Mouse (Mus musculus): ENCODE data around the gene Gipc1. TPM values are rescaled to one million over a fixed set of nuclear protein-coding genes. Genes with fewer than 3 reads are reported as not detected.

Gene Gipc1
- polyA plus RNA-seq, 1 experiment from 2014 or later, result 47.0 TPM

- 80% methylated on average over 9 of the region's 9 CpGs for WGBS (ENCODE audit: insufficient replicate concordance)
- no peaks in the 10 kb centered on the region for H3K9me3 ChIP-seq (replicated peaks; ENCODE audit: control insufficient read depth, low read length)
- no peak for ATAC-seq (ENCODE audit: low read depth)
- H3K4me3 ChIP-seq (ENCODE audit: low read depth, low read length), result no peak overlapping the region
- no peaks in the 10 kb centered on the region for H3K36me3 ChIP-seq (ENCODE audit: control insufficient read depth, insufficient read depth)
- H3K4me1 ChIP-seq (ENCODE audit: control insufficient read depth, low read depth, low read length), result peaks cover 48% of the 10 kb centered on the region
- H3K27me3 ChIP-seq (ENCODE audit: control insufficient read depth, insufficient read depth, low read depth, low read length), result no peaks in the 10 kb centered on the region
- H3K4me2 ChIP-seq (ENCODE audit: low read depth, low read length), result no peak overlapping the region
- H3K9ac ChIP-seq (ENCODE audit: low read depth, low read length), result no peak overlapping the region
- H3K27ac ChIP-seq (ENCODE audit: low read length), result no peak overlapping the region
These were observed 3.6 kb downstream of the Gipc1 start for GRCm38 (mm10) chr8:83656043-83656442.

- Histone ChIP-seq H3K36me3 (ENCODE audit: control insufficient read depth, insufficient read depth) (no peaks in the 10 kb centered on the region), H3K9me3 (replicated peaks; ENCODE audit: control insufficient read depth, low read length) (no peaks in the 10 kb centered on the region), H3K4me2 (ENCODE audit: low read depth, low read length) (no peak overlapping the region), H3K27me3 (ENCODE audit: control insufficient read depth, insufficient read depth, low read depth, low read length) (no peaks in the 10 kb centered on the region), H3K27ac (ENCODE audit: low read length) (peak overlapping the region; percentile 31), H3K9ac (ENCODE audit: low read depth, low read length) (no peak overlapping the region), H3K4me1 (ENCODE audit: control insufficient read depth, low read depth, low read length) (peaks cover 48% of the 10 kb centered on the region), H3K4me3 (ENCODE audit: low read depth, low read length) (no peak overlapping the region)
- 35% methylated on average over 13 of the region's 13 CpGs for WGBS (ENCODE audit: insufficient replicate concordance)
- ATAC-seq (ENCODE audit: low read depth), result no peak; the same call in 1 of the 2 replicates
These were observed 4.2 kb downstream of the Gipc1 start for GRCm38 (mm10) chr8:83656484-83657246.

- Histone ChIP-seq H3K4me1 (ENCODE audit: control insufficient read depth, low read depth, low read length) (peaks cover 33% of the 10 kb centered on the region), H3K4me3 (ENCODE audit: low read depth, low read length) (no peak overlapping the region), H3K36me3 (ENCODE audit: control insufficient read depth, insufficient read depth) (no peaks in the 10 kb centered on the region), H3K27me3 (ENCODE audit: control insufficient read depth, insufficient read depth, low read depth, low read length) (no peaks in the 10 kb centered on the region), H3K4me2 (ENCODE audit: low read depth, low read length) (no peak overlapping the region), H3K9me3 (replicated peaks; ENCODE audit: control insufficient read depth, low read length) (no peaks in the 10 kb centered on the region), H3K9ac (ENCODE audit: low read depth, low read length) (no peak overlapping the region), H3K27ac (ENCODE audit: low read length) (no peak overlapping the region)
- 30% methylated on average over 8 of the region's 8 CpGs for WGBS (ENCODE audit: insufficient replicate concordance)
- ATAC-seq (ENCODE audit: low read depth), result no peak
These were observed 8.1 kb downstream of the Gipc1 start for GRCm38 (mm10) chr8:83660545-83660944.

- no peak overlapping the region for H3K9ac ChIP-seq (ENCODE audit: low read depth, low read length)
- H3K36me3 ChIP-seq (ENCODE audit: control insufficient read depth, insufficient read depth), result no peaks in the 10 kb centered on the region
- H3K27me3 ChIP-seq (ENCODE audit: control insufficient read depth, insufficient read depth, low read depth, low read length), result no peaks in the 10 kb centered on the region
- 39% methylated on average over 22 of the region's 22 CpGs for WGBS (ENCODE audit: insufficient replicate concordance)
- no peak overlapping the region for H3K4me3 ChIP-seq (ENCODE audit: low read depth, low read length)
- H3K9me3 ChIP-seq (replicated peaks; ENCODE audit: control insufficient read depth, low read length), result no peaks in the 10 kb centered on the region
- no peak overlapping the region for H3K4me2 ChIP-seq (ENCODE audit: low read depth, low read length)
- H3K4me1 ChIP-seq (ENCODE audit: control insufficient read depth, low read depth, low read length), result peaks cover 29% of the 10 kb centered on the region
- H3K27ac ChIP-seq (ENCODE audit: low read length), result no peak overlapping the region
- no peak for ATAC-seq (ENCODE audit: low read depth)
These were observed 8.7 kb downstream of the Gipc1 start for GRCm38 (mm10) chr8:83660995-83661680.

- peaks cover 6% of the 10 kb centered on the region; the same call in 1 of the 2 replicates for H3K27me3 ChIP-seq (ENCODE audit: control insufficient read depth, insufficient read depth, low read depth, low read length)
- H3K4me3 ChIP-seq (ENCODE audit: low read depth, low read length), result no peak overlapping the region
- WGBS (ENCODE audit: insufficient replicate concordance), result 1% methylated on average over 4 of the region's 4 CpGs
- no peak overlapping the region for H3K27ac ChIP-seq (ENCODE audit: low read length)
- no peaks in the 10 kb centered on the region for H3K9me3 ChIP-seq (replicated peaks; ENCODE audit: control insufficient read depth, low read length)
- peak; percentile 43 for ATAC-seq (ENCODE audit: low read depth)
- no peak overlapping the region for H3K4me2 ChIP-seq (ENCODE audit: low read depth, low read length)
- no peaks in the 10 kb centered on the region for H3K36me3 ChIP-seq (ENCODE audit: control insufficient read depth, insufficient read depth)
- peaks cover 18% of the 10 kb centered on the region for H3K4me1 ChIP-seq (ENCODE audit: control insufficient read depth, low read depth, low read length)
- no peak overlapping the region for H3K9ac ChIP-seq (ENCODE audit: low read depth, low read length)
These were observed 9.9 kb downstream of the Gipc1 start for GRCm38 (mm10) chr8:83662421-83662826.

GRCm38 (mm10) chr8:83664096-83664495, 11.6 kb downstream of the Gipc1 start:
- Histone ChIP-seq H3K9me3 (replicated peaks; ENCODE audit: control insufficient read depth, low read length) (no peaks in the 10 kb centered on the region), H3K27ac (ENCODE audit: low read length) (no peak overlapping the region), H3K27me3 (ENCODE audit: control insufficient read depth, insufficient read depth, low read depth, low read length) (peaks cover 14% of the 10 kb centered on the region), H3K9ac (ENCODE audit: low read depth, low read length) (no peak overlapping the region), H3K36me3 (ENCODE audit: control insufficient read depth, insufficient read depth) (no peaks in the 10 kb centered on the region), H3K4me2 (ENCODE audit: low read depth, low read length) (no peak overlapping the region), H3K4me1 (ENCODE audit: control insufficient read depth, low read depth, low read length) (peaks cover 27% of the 10 kb centered on the region), H3K4me3 (ENCODE audit: low read depth, low read length) (no peak overlapping the region)
- ATAC-seq (ENCODE audit: low read depth), result no peak
- WGBS (ENCODE audit: insufficient replicate concordance), result 77% methylated on average over 13 of the region's 13 CpGs

GRCm38 (mm10) chr8:83664931-83665625, 12.6 kb downstream of the Gipc1 start:
- H3K4me1 ChIP-seq (ENCODE audit: control insufficient read depth, low read depth, low read length), result peaks cover 27% of the 10 kb centered on the region
- H3K27me3 ChIP-seq (ENCODE audit: control insufficient read depth, insufficient read depth, low read depth, low read length), result peaks cover 14% of the 10 kb centered on the region
- H3K9me3 ChIP-seq (replicated peaks; ENCODE audit: control insufficient read depth, low read length), result no peaks in the 10 kb centered on the region
- H3K4me2 ChIP-seq (ENCODE audit: low read depth, low read length), result no peak overlapping the region
- no peaks in the 10 kb centered on the region; the same call in 1 of the 2 replicates for H3K36me3 ChIP-seq (ENCODE audit: control insufficient read depth, insufficient read depth)
- H3K9ac ChIP-seq (ENCODE audit: low read depth, low read length), result no peak overlapping the region
- H3K4me3 ChIP-seq (ENCODE audit: low read depth, low read length), result no peak overlapping the region
- no peak for ATAC-seq (ENCODE audit: low read depth)
- 37% methylated on average over 2 of the region's 2 CpGs for WGBS (ENCODE audit: insufficient replicate concordance)
- no peak overlapping the region for H3K27ac ChIP-seq (ENCODE audit: low read length)

GRCm38 (mm10) chr8:83665969-83666865, 13.7 kb downstream of the Gipc1 start, which contains the start of gene Ptger1:
TSS of gene Ptger1 (plus strand) at chr8:83666678.
- peaks cover 20% of the 10 kb centered on the region for H3K4me1 ChIP-seq (ENCODE audit: control insufficient read depth, low read depth, low read length)
- no peak within 1 kb of the TSS for H3K4me2 ChIP-seq (ENCODE audit: low read depth, low read length)
- no peak within 1 kb of the TSS for H3K27ac ChIP-seq (ENCODE audit: low read length)
- peaks cover 14% of the 10 kb centered on the region for H3K27me3 ChIP-seq (ENCODE audit: control insufficient read depth, insufficient read depth, low read depth, low read length)
- H3K4me3 ChIP-seq (ENCODE audit: low read depth, low read length), result no peak within 1 kb of the TSS
- no peak for ATAC-seq (ENCODE audit: low read depth)
- WGBS (ENCODE audit: insufficient replicate concordance), result 29% methylated on average over 14 of the region's 14 CpGs
- H3K9me3 ChIP-seq (replicated peaks; ENCODE audit: control insufficient read depth, low read length), result no peaks in the 10 kb centered on the region
- no peak within 1 kb of the TSS for H3K9ac ChIP-seq (ENCODE audit: low read depth, low read length)
- peaks cover 6% of the 10 kb centered on the region for H3K36me3 ChIP-seq (ENCODE audit: control insufficient read depth, insufficient read depth)
